9 mouse cellular contexts compared by ENCODE assay signal in the genomic region with DNA sequence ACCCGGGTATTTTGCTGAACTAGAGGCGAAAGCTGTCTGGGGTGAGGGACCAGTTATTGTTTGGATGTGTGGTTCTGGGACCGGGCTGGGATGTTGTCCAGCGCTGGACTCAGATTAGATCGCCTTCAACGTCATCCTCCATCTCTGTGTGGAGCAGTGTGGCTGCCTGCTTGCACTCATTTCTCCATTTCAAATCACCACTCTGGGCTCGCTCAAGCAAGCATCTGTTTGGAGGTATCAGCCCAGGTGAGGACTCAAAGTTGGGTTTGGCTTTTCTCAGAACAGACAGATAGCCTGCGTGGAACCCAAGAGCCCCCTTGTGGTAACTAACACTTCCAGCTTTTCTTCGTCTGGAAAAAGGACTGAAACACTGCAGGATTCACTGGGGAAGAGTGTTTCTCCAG. TPM values are rescaled to one million over a fixed set of nuclear protein-coding genes. Genes with fewer than 3 reads are reported as not detected.
DNase-seq lines count a peak whose midpoint lies in the region; ATAC-seq and TF ChIP-seq lines count a peak whose summit lies in the region.
"Had no signal": no experiment of that assay in that cellular context is flagged by ENCODE, and none has a peak within 500 bp of the region (broad histone marks: within the 10 kb centered on the region; RNA-seq: fewer than 3 reads in every experiment).

No protein-coding gene starts in this region.

- ATAC-seq in frontal cortex, adult (ENCODE audit: low TSS enrichment), result peak; percentile 90
- ATAC-seq in limb, embryonic 13.5 days (ENCODE audit: low FRiP score, low read depth), result peak; percentile 42; the same call in 1 of the 2 replicates

- H3K4me1 ChIP-seq in limb, embryonic 13.5 days, result peaks cover 5% of the 10 kb centered on the region; the same call in 1 of the 2 replicates
- H3K4me1 ChIP-seq in olfactory bulb, adult 2 months (ENCODE audit: control insufficient read depth, insufficient read depth, low read length), result peaks cover 3% of the 10 kb centered on the region
- H3K4me1 ChIP-seq: heart, embryonic 13.5 days had no signal

- no peak overlapping the region for H3K9ac ChIP-seq in limb, embryonic 13.5 days
- H3K9ac ChIP-seq: heart, embryonic 13.5 days had no signal

- H3K27ac ChIP-seq in limb, embryonic 13.5 days, result no peak overlapping the region
- peak overlapping the region; percentile 10; the same call in 1 of the 2 replicates for H3K27ac ChIP-seq in olfactory bulb, adult 2 months (ENCODE audit: insufficient read depth, low read depth, low read length)
- H3K27ac ChIP-seq: heart, embryonic 13.5 days had no signal

- no peak overlapping the region for H3K4me3 ChIP-seq in limb, embryonic 13.5 days
- no peak overlapping the region for H3K4me3 ChIP-seq in olfactory bulb, adult 2 months (ENCODE audit: insufficient read depth, low read depth, low read length)
- H3K4me3 ChIP-seq: heart, embryonic 13.5 days had no signal

- H3K27me3 ChIP-seq in limb, embryonic 13.5 days, result no peaks in the 10 kb centered on the region

- TF ChIP-seq POLR2A in olfactory bulb, adult 2 months (IDR thresholded peaks at IDR 0.05; ENCODE audit: insufficient read depth, low read depth, low read length), result no peak

- peak; percentile 50 for DNase-seq in urinary bladder, postnatal 14 days (ENCODE audit: low spot score)
- DNase-seq in urinary bladder, postnatal 10 days (ENCODE audit: low spot score), result no peak
- peak; percentile 42 for DNase-seq in cerebellum, adult 18-20 months
- peak; percentile 51 for DNase-seq in kidney, adult 9 months
- no peak for DNase-seq in spleen, adult 18-20 months

- 0 out of 2 replicates have a peak, but pooled peaks have one; percentile 50 for TF ChIP-seq CTCF in olfactory bulb, adult 2 months (IDR thresholded peaks at IDR 0.05; ENCODE audit: insufficient read depth, low read depth, low read length)

- H3K4me2 ChIP-seq in limb, embryonic 13.5 days (replicated peaks), result no peak overlapping the region
- H3K4me2 ChIP-seq: heart, embryonic 13.5 days had no signal

- 52% methylated on average over 9 of the region's 9 CpGs for WGBS in limb, embryonic 13.5 days
- WGBS in olfactory bulb, adult 2 months, result 32% methylated on average over 9 of the region's 9 CpGs

- H3K36me3 ChIP-seq in limb, embryonic 13.5 days, result no peaks in the 10 kb centered on the region
- H3K36me3 ChIP-seq: heart, embryonic 13.5 days had no signal

- no peaks in the 10 kb centered on the region for H3K9me3 ChIP-seq in limb, embryonic 13.5 days
- H3K9me3 ChIP-seq: heart, embryonic 13.5 days had no signal

RNA-seq across cellular contexts. Expression of gene Gpalpp1, which starts 33.5 kb away (rescaled TPM):
- 12.6 and 13.0 TPM in 2 replicates for polyA plus RNA-seq in limb, embryonic 13.5 days (2015; fragmentation: Nextera tagmentation; extraction: Ambion mirVana)
- not detected in 2 replicates for polyA plus RNA-seq in olfactory bulb, adult 2 months (2012; ENCODE audit: insufficient read depth, insufficient read length, low replicate concordance, missing spikeins)

RNA-seq across cellular contexts. Expression of gene Nufip1, which starts 33.6 kb away (rescaled TPM):
- polyA plus RNA-seq in limb, embryonic 13.5 days (2015; fragmentation: Nextera tagmentation; extraction: Ambion mirVana), result 18.0 and 18.5 TPM in 2 replicates
- not detected in 2 replicates for polyA plus RNA-seq in olfactory bulb, adult 2 months (2012; ENCODE audit: insufficient read depth, insufficient read length, low replicate concordance, missing spikeins)

Comparison
In these comparisons a context has a peak if more than half of its experiments do, and no peak if none do; other contexts are left out.
1. DNase-seq: peak in urinary bladder, postnatal 14 days (single experiment), cerebellum, adult 18-20 months (2 of 2) and kidney, adult 9 months (single experiment); none in urinary bladder, postnatal 10 days (single experiment) and spleen, adult 18-20 months (0 of 2).
2. RNA of gene Nufip1, which starts 33.6 kb away (polyA plus RNA-seq): 18.0 to 18.5 TPM in limb, embryonic 13.5 days; not detected in olfactory bulb, adult 2 months; every median in the first group is over 10 times any median in the second.